ENCODE assay signal across 15 mouse cellular contexts in genomic region chr13:99583841-99584240, GRCm38 (mm10).
"Had no signal": no experiment of that assay in that cellular context is flagged by ENCODE, and none has a peak within 500 bp of the region (broad histone marks: within the 10 kb centered on the region; RNA-seq: fewer than 3 reads in every experiment).

No protein-coding gene starts in this region.

- H3K9me3 ChIP-seq: limb, embryonic 10.5 days; liver, embryonic 15.5 days; midbrain, embryonic 12.5 days; neural tube, embryonic 12.5 days had no signal

- H3K27ac ChIP-seq: limb, embryonic 10.5 days; liver, embryonic 15.5 days; midbrain, embryonic 12.5 days; neural tube, embryonic 12.5 days had no signal

- H3K36me3 ChIP-seq: limb, embryonic 10.5 days; liver, embryonic 15.5 days; midbrain, embryonic 12.5 days; neural tube, embryonic 12.5 days had no signal

- H3K4me1 ChIP-seq: liver, embryonic 15.5 days had no signal

- H3K4me3 ChIP-seq: limb, embryonic 10.5 days; liver, embryonic 15.5 days; midbrain, embryonic 12.5 days; myocyte; neural tube, embryonic 12.5 days had no signal

- H3K9ac ChIP-seq: liver, embryonic 15.5 days; midbrain, embryonic 12.5 days; neural tube, embryonic 12.5 days had no signal

- ATAC-seq: intestine, postnatal 0 days; lung, postnatal 0 days had no signal

- H3K27me3 ChIP-seq: liver, embryonic 15.5 days; midbrain, embryonic 12.5 days; neural tube, embryonic 12.5 days had no signal

- H3K4me2 ChIP-seq: liver, embryonic 11.5 days; liver, embryonic 15.5 days; midbrain, embryonic 12.5 days; neural tube, embryonic 12.5 days had no signal

- DNase-seq: kidney, adult 8-10 months; kidney, postnatal 25 days; lung, adult 2 months; lung, postnatal 36 days; right cerebral cortex, adult 18-20 months; right cerebral cortex, postnatal 25 days; thymus, postnatal 36 days had no signal
